Mouse (Mus musculus) forebrain, embryonic 15.5 days (tissue): ENCODE results near the gene Tex48. TPM values are rescaled to one million over a fixed set of nuclear protein-coding genes. Genes with fewer than 3 reads are reported as not detected.

Experiments
- ATAC-seq: fragments of 200-750 bp; cut with Nextera tagmentation; replicated peaks from 2 replicates; pipeline ENCODE4 v1.8.0; 2017; ENCODE audit warnings: mild to moderate bottlenecking, moderate TSS enrichment, moderate library complexity
- H3K27ac ChIP-seq: fragments of 300-500 bp; sonication (generic); replicated peaks from 2 replicates; pipeline ENCODE4 v1.5.1; 2015; ENCODE audit warnings: mild to moderate bottlenecking, inconsistent platforms
- H3K27me3 ChIP-seq: fragments of 300-500 bp; sonication (generic); 2 replicates; pipeline ENCODE4 v1.6.1; 2015; ENCODE audit warnings: inconsistent platforms
- H3K36me3 ChIP-seq: fragments of 300-500 bp; sonication (generic); 2 replicates; pipeline ENCODE4 v1.6.1; 2015; ENCODE audit warnings: mild to moderate bottlenecking, inconsistent platforms
- H3K4me1 ChIP-seq: fragments of 300-500 bp; sonication (generic); 2 replicates; pipeline ENCODE4 v1.6.1; 2015; ENCODE audit warnings: inconsistent platforms
- H3K4me2 ChIP-seq: fragments of 300-500 bp; sonication (generic); replicated peaks from 2 replicates; pipeline ENCODE4 v1.6.1; 2015; ENCODE audit warnings: mild to moderate bottlenecking, inconsistent platforms
- H3K4me3 ChIP-seq: fragments of 300-500 bp; sonication (generic); 2 replicates; pipeline ENCODE4 v1.5.1; 2015; ENCODE audit warnings: mild to moderate bottlenecking, inconsistent platforms
- H3K9ac ChIP-seq: fragments of 300-500 bp; sonication (generic); replicated peaks from 2 replicates; pipeline ENCODE4 v1.6.1; 2015; ENCODE audit warnings: mild to moderate bottlenecking, inconsistent platforms
- H3K9me3 ChIP-seq: fragments of 300-500 bp; sonication (generic); 2 replicates; pipeline ENCODE4 v1.6.1; 2016; ENCODE audit warnings: inconsistent platforms
- WGBS: fragments of 180-500 bp; shearing (Covaris S2); methylation state at CpG from one replicate; pipeline ENCODE4 v1.1.7; 2015; ENCODE audit warnings: mixed read lengths; 5-methylcytosine and 5-hydroxymethylcytosine counted together
- polyA plus RNA-seq: library from polyadenylated mRNA; unstranded; fragments of >200 nt; fragmentation: Nextera tagmentation; extraction: Ambion mirVana; gene quantifications from 2 replicates; pipeline ENCODE4 v1.2.1, GENCODE M21; 2015

Gene Tex48
- polyA plus RNA-seq, 1 experiment from 2014 or later = not detected

- H3K4me2 ChIP-seq = no peak overlapping the region
- no peaks in the 10 kb centered on the region for H3K27me3 ChIP-seq
- H3K9ac ChIP-seq = no peak overlapping the region
- 89% methylated on average over 7 of the region's 7 CpGs for WGBS
- ATAC-seq = no peak
- H3K4me1 ChIP-seq = no peaks in the 10 kb centered on the region
- no peak overlapping the region for H3K27ac ChIP-seq
- no peak overlapping the region for H3K4me3 ChIP-seq
- H3K9me3 ChIP-seq = no peaks in the 10 kb centered on the region
- no peaks in the 10 kb centered on the region for H3K36me3 ChIP-seq
These were observed 32.2 kb downstream of the Tex48 start for GRCm38 (mm10) chr4:63589987-63590386.

GRCm38 (mm10) chr4:63586240-63586639, 36.0 kb downstream of the Tex48 start:
- no peak overlapping the region for H3K4me3 ChIP-seq

GRCm38 (mm10) chr4:63585216-63585615, 37.0 kb downstream of the Tex48 start:
- Histone ChIP-seq H3K27me3 (no peaks in the 10 kb centered on the region), H3K4me3 (no peak overlapping the region), H3K9me3 (no peaks in the 10 kb centered on the region), H3K4me1 (peaks cover 1% of the 10 kb centered on the region; the same call in 1 of the 2 replicates), H3K36me3 (no peaks in the 10 kb centered on the region), H3K27ac (no peak overlapping the region), H3K4me2 (no peak overlapping the region), H3K9ac (no peak overlapping the region)
- WGBS = 85% methylated on average over 10 of the region's 10 CpGs
- ATAC-seq = no peak

More at GRCm38 (mm10) chr4:63586240-63586639, 36.0 kb downstream of the Tex48 start:
- 73% methylated on average over 2 of the region's 2 CpGs for WGBS
- Histone ChIP-seq H3K27ac (no peak overlapping the region), H3K4me1 (no peaks in the 10 kb centered on the region), H3K9me3 (no peaks in the 10 kb centered on the region), H3K9ac (no peak overlapping the region), H3K4me2 (no peak overlapping the region), H3K27me3 (no peaks in the 10 kb centered on the region), H3K36me3 (no peaks in the 10 kb centered on the region)
- no peak for ATAC-seq

DNA sequence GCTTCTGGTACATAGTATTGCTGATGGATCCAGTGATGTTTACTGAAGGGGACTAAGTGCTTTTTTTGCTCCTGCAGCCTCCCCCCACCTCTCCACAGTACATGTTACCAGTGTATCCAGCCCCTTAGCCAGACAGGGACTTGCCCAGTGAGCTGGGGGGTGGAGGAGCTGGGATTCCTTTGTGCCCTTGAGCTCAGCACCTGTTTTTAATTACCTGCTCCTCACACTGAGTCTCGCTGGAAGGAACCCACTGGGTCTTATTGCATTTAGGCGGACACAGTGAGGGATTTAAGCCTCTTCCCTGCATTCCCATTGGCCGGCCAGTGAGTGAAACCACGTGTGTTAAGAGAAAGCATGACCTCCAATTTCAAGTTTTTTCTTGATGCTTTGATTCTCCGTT, 39.6 kb downstream of the Tex48 start:
- H3K4me1 ChIP-seq = peaks cover 6% of the 10 kb centered on the region; the same call in 1 of the 2 replicates
- no peak overlapping the region for H3K9ac ChIP-seq
- WGBS = 66% methylated on average over 5 of the region's 5 CpGs
- H3K9me3 ChIP-seq = no peaks in the 10 kb centered on the region
- no peak for ATAC-seq
- no peaks in the 10 kb centered on the region for H3K27me3 ChIP-seq
- H3K27ac ChIP-seq = no peak overlapping the region
- H3K36me3 ChIP-seq = no peaks in the 10 kb centered on the region
- no peak overlapping the region for H3K4me2 ChIP-seq
- H3K4me3 ChIP-seq = no peak overlapping the region

DNA sequence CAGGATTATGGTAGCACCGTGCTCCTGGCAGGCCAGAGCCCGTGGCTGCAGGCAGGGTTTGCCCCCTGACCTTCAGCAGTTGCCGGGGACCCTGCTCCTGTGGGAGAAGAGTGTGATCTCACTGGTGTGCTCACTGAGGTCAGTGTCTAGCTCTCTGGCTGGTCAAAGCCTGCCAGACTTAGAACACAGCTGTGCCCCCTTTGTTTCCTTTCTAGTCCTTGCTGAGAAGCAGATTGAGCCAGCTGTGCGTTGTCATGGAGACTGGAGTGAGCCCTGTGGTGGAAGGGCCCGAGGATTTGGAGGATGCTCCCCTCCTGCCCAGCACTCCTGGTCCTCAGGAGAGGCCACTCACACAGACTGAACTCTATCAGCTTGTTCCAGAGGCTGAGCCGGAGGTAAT, 42.1 kb downstream of the Tex48 start:
- Histone ChIP-seq H3K9ac (no peak overlapping the region), H3K9me3 (no peaks in the 10 kb centered on the region), H3K27me3 (no peaks in the 10 kb centered on the region), H3K27ac (0 out of 2 replicates have a peak overlapping the region, but pooled peaks have one; percentile 31), H3K36me3 (no peaks in the 10 kb centered on the region), H3K4me3 (no peak overlapping the region), H3K4me1 (peaks cover 6% of the 10 kb centered on the region; the same call in 1 of the 2 replicates), H3K4me2 (no peak overlapping the region)
- ATAC-seq = peak; percentile 71
- WGBS = 21% methylated on average over 6 of the region's 6 CpGs

DNA sequence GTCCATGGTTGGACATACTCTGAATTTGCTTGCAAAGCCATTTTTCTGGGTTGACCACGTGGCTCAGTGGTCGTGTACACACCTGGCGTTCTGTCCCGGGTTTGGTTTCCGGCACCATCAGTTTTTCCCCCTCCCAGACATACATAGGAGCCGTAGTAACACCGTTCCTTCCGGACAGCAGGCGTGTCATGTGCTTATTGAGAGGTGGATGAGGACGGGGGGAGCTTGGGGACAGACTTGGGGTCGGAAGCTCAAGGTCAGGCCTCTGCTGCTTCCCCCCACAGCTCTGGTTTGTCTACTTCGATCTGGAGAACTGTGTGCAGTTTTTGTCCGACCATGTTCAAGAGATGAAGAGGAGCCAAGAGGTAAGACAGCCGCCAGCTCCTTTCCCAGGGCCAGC, 42.6 kb downstream of the Tex48 start:
- Histone ChIP-seq H3K9ac (no peak overlapping the region), H3K4me2 (no peak overlapping the region), H3K4me3 (no peak overlapping the region), H3K36me3 (no peaks in the 10 kb centered on the region), H3K27me3 (no peaks in the 10 kb centered on the region), H3K9me3 (no peaks in the 10 kb centered on the region), H3K4me1 (peaks cover 6% of the 10 kb centered on the region; the same call in 1 of the 2 replicates), H3K27ac (0 out of 2 replicates have a peak overlapping the region, but pooled peaks have one; percentile 31)
- WGBS = 81% methylated on average over 14 of the region's 14 CpGs
- ATAC-seq = peak; percentile 13; the same call in 1 of the 2 replicates

DNA sequence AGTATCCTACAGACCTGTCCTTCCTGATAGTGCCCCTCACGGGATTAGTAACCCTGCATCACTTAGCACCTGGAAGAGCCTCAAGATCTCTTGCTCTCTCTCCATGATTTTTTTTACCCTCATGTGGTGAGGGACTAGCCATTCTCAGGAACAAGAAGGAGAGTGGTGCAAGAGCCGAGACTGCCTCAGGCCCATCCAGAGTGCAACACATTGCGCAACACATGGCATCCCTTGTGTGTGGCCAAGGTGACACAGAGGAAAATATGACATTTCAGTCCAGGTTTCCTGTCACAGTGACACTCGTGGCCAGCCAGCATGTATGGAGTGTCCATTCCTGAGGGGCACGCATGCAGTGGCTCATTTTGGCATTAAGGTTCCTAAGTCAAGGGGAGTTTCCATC, 49.6 kb downstream of the Tex48 start:
- Histone ChIP-seq H3K36me3 (no peaks in the 10 kb centered on the region), H3K27me3 (no peaks in the 10 kb centered on the region), H3K4me2 (no peak overlapping the region), H3K4me3 (no peak overlapping the region), H3K9ac (no peak overlapping the region), H3K9me3 (no peaks in the 10 kb centered on the region), H3K4me1 (peaks cover 5% of the 10 kb centered on the region; the same call in 1 of the 2 replicates), H3K27ac (no peak overlapping the region)
- 91% methylated on average over 5 of the region's 5 CpGs for WGBS
- ATAC-seq = no peak

DNA sequence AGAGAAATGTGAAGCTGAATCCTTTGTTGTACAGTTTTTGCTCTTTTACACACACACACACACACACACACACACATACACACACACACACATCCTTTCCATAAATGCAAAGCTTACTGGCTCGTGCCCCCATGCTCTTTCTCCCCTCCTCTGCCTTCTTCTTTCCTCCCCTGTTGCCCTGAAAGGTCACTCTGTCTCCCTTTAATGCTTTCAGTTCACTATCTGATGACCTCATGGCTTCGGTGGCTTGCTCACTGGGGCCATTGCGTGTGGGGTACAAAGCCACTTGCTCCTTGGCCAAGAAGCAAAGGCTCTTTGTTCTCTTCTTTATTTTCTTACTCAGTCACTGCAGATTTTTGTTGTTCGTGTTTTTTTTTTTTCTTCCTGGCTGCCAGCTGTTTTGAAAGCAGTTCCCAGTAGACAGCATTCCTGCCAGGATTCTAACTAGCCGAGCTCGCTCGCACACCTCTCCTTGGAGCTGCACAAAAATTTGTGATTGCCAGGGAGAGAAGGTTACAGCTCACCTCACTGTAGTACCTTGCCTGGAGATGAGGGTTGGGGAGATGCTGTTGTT, 51.9 kb downstream of the Tex48 start:
- no peaks in the 10 kb centered on the region for H3K36me3 ChIP-seq
- peak; percentile 19; the same call in 1 of the 2 replicates for ATAC-seq
- H3K4me1 ChIP-seq = peaks cover 5% of the 10 kb centered on the region; the same call in 1 of the 2 replicates
- no peaks in the 10 kb centered on the region for H3K27me3 ChIP-seq
- no peak overlapping the region for H3K4me2 ChIP-seq
- H3K4me3 ChIP-seq = no peak overlapping the region
- H3K9me3 ChIP-seq = no peaks in the 10 kb centered on the region
- 12% methylated on average over 7 of the region's 7 CpGs for WGBS
- H3K27ac ChIP-seq = peak overlapping the region; percentile 4; the same call in 1 of the 2 replicates
- no peak overlapping the region for H3K9ac ChIP-seq

DNA sequence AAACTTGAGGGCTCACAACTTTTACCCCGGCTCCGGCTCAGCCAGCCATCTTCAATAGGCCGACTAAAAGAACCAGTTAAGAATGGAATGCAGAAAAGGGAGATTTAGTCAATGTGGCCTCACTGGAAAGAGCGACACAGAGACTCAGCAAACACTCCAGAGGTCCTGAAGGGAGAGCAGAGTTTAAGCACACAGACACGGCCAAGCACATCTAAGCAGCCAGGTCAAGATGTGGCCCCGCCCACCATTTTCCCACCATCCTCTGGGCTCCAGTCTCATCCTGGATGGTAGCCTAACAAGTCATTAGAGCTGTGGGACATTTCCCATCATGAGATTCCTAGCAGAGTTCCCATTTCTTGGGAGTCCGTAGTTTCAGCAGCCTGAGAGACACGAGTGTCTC, 52.9 kb downstream of the Tex48 start:
- ATAC-seq = no peak

GRCm38 (mm10) chr4:63567712-63568390, 54.4 kb downstream of the Tex48 start:
- Histone ChIP-seq H3K9me3 (no peaks in the 10 kb centered on the region), H3K4me1 (peaks cover 5% of the 10 kb centered on the region; the same call in 1 of the 2 replicates), H3K4me2 (no peak overlapping the region), H3K4me3 (no peak overlapping the region), H3K36me3 (no peaks in the 10 kb centered on the region), H3K27me3 (no peaks in the 10 kb centered on the region), H3K27ac (no peak overlapping the region), H3K9ac (no peak overlapping the region)
- no peak for ATAC-seq
- 88% methylated on average over 9 of the region's 10 CpGs for WGBS

More for the DNA sequence above, 52.9 kb downstream of the Tex48 start:
- Histone ChIP-seq H3K4me1 (peaks cover 5% of the 10 kb centered on the region; the same call in 1 of the 2 replicates), H3K36me3 (no peaks in the 10 kb centered on the region), H3K27me3 (no peaks in the 10 kb centered on the region), H3K4me2 (no peak overlapping the region), H3K9ac (no peak overlapping the region), H3K4me3 (no peak overlapping the region), H3K27ac (no peak overlapping the region), H3K9me3 (no peaks in the 10 kb centered on the region)
- 88% methylated on average over 8 of the region's 8 CpGs for WGBS

- Histone ChIP-seq H3K27ac (no peak overlapping the region), H3K4me2 (no peak overlapping the region), H3K4me3 (no peak overlapping the region), H3K27me3 (no peaks in the 10 kb centered on the region), H3K36me3 (no peaks in the 10 kb centered on the region), H3K9me3 (no peaks in the 10 kb centered on the region), H3K4me1 (peaks cover 14% of the 10 kb centered on the region), H3K9ac (no peak overlapping the region)
- WGBS = 82% methylated on average over 4 of the region's 4 CpGs
- ATAC-seq = no peak
These were observed 59.5 kb downstream of the Tex48 start for GRCm38 (mm10) chr4:63562742-63563141.

GRCm38 (mm10) chr4:63561861-63562675, 60.2 kb downstream of the Tex48 start:
- no peaks in the 10 kb centered on the region for H3K9me3 ChIP-seq
- H3K27me3 ChIP-seq = no peaks in the 10 kb centered on the region
- ATAC-seq = no peak
- no peak overlapping the region for H3K4me3 ChIP-seq
- no peak overlapping the region for H3K4me2 ChIP-seq
- H3K4me1 ChIP-seq = peaks cover 14% of the 10 kb centered on the region
- WGBS = 81% methylated on average over 7 of the region's 7 CpGs
- no peak overlapping the region for H3K27ac ChIP-seq
- no peaks in the 10 kb centered on the region for H3K36me3 ChIP-seq
- H3K9ac ChIP-seq = no peak overlapping the region
